Mouse (Mus musculus) mesoderm, embryonic 11.5 days (tissue): ENCODE data around the gene Pfdn5.

Experiments used
- DNase-seq: peaks from one replicate; pipeline ENCODE4 v3.0.0-alpha.2; 2012; ENCODE audit warnings: low read depth, low spot score

Pfdn5 gene

GRCm38 (mm10) chr15:102326022-102326576 is at the start of gene Pfdn5:
Gene Pfdn5, plus strand, starts transcription at chr15:102326116.
- peak; percentile 73 for DNase-seq

GRCm38 (mm10) chr15:102278726-102279091 is 47.2 kb upstream of the Pfdn5 start:
- no peak for DNase-seq

- DNase-seq, result peak; percentile 94
Observed at GRCm38 (mm10) chr15:102279092-102279782, 46.7 kb upstream of the Pfdn5 start, which contains the start of gene Mfsd5. Gene Mfsd5, plus strand, starts transcription at chr15:102279454.

GRCm38 (mm10) chr15:102279783-102280520 is 46.0 kb upstream of the Pfdn5 start:
- DNase-seq, result no peak

- no peak for DNase-seq
Observed at GRCm38 (mm10) chr15:102280623-102281022, 45.3 kb upstream of the Pfdn5 start.

DNA sequence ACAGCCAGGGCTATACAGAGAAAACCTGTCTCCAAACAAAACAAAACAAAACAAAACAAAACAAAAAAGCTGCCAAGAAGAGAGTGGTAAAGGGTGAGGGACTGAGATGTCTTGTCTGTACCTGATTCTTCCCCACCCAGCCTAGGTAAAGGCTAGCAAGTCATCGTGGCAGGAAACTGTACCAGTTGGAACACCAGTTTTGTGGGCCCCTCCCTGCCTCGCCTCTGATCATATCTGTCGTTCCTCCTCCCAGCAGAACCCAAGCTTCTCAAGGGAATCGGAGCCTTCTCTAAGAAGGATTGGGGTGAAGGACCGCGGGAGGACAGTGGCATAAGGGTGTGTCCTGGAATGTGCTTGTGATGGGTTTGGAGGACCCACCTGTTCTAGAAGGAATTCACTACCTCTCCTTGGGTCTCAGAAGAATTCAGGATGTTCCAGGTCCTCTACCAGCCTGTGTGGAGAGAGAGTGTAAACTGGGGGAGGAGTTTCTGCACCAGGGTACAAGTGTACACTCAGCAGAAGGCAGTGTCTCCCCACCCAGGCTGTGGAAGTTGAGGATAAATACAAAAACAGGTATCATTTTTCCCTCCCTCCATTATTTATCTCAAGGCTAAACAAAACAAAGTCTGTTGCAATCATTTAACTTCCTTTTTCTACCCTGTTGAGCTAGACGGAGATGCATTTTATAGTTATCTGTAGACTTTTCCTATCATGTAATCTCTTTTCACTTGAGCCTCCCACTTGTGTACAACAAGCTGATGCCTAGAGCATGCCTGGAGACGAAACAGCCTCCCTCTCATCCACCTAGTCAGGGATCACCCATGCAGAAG is 43.2 kb upstream of the Pfdn5 start:
- DNase-seq, result no peak

DNA sequence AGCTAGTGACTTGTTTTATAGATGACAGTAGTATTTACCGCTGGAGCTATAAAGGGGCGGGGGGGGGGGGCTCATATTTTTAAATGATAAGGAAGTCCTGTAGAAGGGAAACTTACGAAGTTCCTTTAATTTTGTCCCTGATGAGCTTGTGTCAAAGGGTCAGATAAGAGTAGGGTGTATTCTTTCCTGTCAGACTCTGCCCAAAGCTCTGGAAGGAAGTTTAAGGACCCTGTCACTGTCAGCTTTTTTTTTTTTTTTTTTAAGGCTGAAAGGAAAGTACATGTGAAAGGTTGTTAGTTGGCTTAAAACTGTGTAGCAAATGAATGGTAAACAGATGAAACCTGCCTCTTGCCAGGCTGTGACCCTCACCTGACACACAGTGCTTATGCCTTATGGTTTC is 42.3 kb upstream of the Pfdn5 start:
- no peak for DNase-seq

DNA sequence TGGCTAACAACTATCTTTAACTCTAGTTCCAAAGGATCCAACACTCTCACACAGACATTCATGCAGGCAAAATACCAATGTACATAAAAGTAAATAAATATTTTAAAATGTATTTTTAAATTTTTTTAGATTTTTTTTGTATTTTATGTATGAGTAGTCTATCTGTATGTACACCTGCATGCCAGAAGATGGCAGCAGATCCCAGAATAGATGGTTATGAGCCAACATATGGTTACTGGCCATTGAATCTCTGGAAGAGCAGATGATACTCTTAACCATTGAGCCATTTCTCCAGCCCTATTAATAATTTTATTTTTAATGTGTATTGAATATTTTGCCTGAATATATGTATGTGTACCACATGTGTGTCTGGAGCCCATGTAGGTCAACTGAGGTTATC is 38.5 kb upstream of the Pfdn5 start:
- DNase-seq, result peak; percentile 65

DNA sequence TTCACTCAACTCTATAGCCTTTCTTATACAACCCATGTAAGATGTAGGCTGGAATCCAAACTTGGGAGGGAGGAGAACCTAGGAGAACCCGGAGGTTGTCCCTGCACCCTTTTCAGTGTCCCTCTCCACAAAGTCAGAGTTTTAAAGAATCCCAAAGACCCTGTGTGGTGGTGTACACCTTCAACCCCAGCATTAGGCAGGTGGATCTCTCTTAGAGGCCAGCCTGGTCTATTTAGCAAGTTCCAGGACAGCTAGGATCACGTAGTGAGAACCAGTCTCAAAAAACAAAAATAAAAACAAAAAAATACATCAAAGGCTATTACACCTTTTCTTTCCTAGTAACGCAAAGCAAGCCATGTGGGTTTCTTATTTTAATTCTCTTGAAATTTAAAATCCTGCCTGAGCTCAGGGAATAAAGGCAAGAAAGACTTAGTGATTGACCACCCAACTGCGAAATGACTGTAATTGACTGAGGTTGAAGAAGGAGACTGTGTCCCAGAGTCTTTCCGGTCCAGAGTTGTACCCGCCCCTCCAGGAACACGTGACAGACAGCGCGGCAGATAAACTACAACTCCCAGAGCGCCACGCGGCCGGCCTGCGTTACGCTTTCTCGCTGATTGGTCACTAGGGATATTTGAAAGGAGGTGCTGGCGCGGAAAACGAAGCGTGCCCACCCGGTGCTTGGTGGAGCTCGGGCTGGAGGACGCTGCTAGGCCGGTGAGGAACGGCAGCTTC is 30.1 kb upstream of the Pfdn5 start, which contains the start of gene Espl1:
Espl1 (plus strand) TSS at position 634 of the 735 bp plus-strand sequence.
- peak; percentile 95 for DNase-seq

- no peak for DNase-seq
Observed at GRCm38 (mm10) chr15:102296368-102297006, 29.4 kb upstream of the Pfdn5 start.

- no peak for DNase-seq
Observed at GRCm38 (mm10) chr15:102302542-102302941, 23.4 kb upstream of the Pfdn5 start.

DNA sequence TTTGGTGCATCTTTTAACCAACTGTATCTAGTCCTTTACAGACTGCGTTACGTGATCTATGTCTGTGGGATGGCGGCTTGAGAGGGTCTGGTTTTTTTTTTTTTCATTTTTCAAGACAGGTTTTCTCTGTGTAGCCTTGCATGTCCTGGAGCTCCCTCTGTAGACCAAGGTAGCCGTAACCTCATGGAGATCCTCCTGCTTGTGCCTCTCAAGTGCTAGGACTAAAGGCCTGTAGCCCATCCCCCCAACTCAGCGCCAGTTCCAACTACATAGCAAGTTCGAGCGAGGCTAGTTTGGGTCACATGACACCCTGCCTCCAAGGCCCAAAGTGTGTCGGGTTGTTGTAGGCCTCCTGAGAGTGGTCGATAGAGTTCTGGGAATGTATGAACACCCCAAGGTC is 17.2 kb upstream of the Pfdn5 start:
- no peak for DNase-seq

DNA sequence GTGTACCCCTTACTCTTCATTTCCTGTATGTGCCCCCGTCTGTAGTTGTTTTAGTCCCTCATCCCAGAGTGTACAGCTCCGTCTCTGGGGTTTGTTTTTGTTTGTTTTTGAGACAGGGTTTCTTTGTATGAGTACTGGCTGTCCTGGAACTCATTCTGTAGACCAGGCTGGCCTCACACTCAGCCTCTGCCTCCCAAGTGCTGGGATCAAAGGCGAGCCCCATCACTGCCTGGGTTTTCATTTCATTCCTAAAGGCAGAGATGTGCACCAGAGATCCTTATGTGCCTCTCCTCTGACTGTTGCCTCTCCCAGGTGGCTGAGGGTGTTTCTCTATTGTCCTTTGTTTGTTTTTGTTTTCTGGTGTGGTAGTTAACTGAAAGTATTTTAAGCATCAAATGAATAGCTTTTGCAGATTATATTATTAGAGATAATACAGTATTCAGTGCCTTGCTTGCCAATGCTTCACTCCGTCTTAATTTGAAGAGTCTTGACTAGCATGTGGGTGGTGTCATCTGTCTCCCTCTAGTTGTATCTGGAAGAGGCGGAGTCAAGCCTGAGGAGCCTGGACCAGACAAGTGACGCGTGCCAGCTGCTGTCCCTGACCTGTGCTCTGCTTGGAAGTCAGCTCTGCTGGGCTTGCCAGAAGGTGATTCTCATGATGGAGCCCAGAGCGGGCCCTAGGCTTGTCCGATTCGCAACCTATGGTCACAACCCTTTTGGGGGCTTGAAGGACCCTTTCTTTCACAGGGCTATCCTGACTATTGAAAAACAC is 15.7 kb upstream of the Pfdn5 start:
- DNase-seq, result no peak

GRCm38 (mm10) chr15:102311489-102311888 is 14.4 kb upstream of the Pfdn5 start:
- no peak for DNase-seq

DNA sequence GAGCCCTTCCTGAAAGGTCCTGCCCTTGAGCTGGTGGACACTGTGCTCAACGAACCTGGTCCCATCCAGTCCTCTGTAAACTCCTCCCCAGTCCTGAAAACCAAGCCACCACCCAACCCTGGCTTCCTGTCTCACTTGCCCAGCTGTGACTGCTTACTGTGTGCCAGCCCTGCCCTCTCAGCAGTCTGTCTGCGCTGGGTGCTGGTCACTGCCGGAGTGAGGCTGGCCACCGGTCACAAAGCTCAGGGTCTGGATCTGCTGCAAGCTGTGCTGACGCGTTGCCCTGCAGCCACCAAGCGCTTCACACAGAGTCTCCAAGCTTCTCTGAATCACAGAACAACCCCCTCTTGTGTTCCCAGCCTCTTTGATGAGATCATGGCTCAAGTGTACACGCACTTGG is 10.6 kb upstream of the Pfdn5 start:
- DNase-seq, result no peak

DNA sequence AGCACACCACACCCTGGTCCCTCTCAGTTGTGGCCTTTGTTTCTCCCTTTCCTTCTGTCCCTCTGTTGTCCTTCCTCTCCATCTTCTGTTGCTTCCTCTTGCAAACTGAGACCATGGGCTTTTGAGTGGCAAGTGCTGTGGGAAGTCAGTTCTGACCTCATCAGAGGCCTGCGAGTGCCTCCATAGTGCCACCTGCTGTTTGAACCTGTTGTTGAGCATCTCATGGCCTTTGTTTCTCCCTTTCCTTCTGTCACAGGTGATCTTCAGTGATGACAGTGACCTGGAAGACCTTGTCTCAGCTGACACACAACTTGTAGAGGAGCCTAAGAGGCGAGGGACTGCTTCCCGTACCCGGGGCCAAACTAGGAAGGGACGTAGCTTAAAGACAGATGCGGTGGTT is 9.7 kb upstream of the Pfdn5 start:
- peak; percentile 50 for DNase-seq

DNA sequence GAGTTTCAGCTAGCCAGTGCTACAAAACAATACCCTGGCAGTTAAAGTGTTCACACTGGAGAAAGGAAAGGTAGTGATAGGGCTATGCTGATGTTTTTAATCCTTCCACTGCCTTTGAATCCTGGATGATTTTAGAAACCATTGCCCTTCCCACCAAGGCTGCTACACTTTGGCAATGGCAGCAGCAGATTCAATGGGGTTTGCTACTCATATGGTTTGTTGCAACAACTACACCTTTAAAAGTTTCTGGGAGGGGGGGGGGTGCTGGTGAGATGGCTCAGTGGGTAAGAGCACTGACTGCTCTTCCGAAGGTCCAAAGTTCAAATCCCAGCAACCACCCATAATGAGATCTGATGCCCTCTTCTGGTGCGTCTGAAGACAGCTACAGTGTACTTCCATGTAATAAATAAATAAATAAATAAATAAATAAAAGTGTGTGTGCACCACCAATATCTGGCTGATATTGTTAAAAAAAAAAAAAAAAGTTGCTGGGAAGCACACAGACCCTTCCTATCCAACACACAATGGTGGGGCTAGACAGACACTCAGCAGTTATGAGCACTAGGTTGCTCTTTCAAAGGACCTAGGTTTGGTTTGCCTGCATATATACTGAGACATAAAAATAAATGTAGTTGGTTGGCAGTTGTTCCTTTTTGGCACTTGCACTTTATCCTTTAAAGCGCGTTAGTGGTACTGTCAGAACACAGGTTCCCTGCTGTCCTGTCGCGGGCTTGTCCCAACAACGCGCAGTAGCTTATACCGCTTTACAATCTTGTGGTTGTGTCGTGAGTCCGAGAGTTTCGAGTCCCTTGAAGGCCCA is 1.1 kb upstream of the Pfdn5 start:
- no peak for DNase-seq

DNA sequence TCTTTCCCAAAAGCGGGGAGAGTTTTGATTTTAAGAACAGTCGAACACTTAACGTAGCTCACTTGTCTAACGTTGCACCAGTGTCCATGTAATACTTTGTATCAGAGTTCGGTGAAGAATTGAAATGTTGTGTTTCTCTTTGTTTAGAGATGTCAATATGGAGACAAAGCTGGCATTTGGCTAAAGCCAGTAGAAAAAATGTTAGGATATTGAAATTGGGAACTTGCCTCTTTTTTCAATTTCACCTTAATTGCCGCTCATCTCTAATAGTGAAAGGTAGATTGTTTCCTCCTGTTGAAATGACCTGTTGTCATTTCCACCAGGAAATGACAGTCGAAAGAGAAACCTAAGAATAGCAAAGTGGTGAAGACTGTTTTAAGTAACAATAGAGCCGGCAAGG is 976 bp downstream of the Pfdn5 start:
- no peak for DNase-seq

DNA sequence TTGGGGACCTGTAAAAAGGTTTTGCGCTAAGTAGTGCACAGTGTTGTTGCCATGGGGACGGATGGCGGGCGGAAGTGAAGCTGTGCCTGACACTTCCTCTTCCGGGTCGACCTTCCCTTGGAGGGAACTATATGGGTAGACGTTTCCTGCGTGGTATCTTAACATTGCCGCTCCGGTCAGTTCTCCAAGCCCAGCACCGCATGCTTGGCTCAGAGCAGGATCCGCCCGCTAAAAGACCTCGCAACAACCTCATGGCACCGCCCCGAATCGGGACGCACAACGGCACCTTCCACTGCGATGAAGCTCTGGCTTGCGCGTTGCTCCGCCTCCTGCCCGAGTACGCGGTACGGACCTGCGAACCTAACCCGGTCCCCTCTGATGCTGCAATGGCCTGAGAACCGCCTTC is 5.7 kb downstream of the Pfdn5 start, which contains the start of gene Myg1:
Myg1 (plus strand) TSS at position 100 of the 406 bp plus-strand sequence.
- DNase-seq, result peak; percentile 83
